Comparison of ENCODE assay signal across 1 mouse cellular context in genomic region chr11:115585573-115586100, GRCm38 (mm10).
TF ChIP-seq lines count a peak whose summit lies in the region.

No protein-coding gene starts in this region.

TF ChIP-seq in MEL, 35 proteins besides CTCF, POLR2A, EP300 and RAD21:
- TF ChIP-seq MAX (IDR thresholded peaks at IDR 0.05; ENCODE audit: low read length) (no peak), POLR2AphosphoS2 (IDR thresholded peaks at IDR 0.05; ENCODE audit: low read length) (0 out of 2 replicates have a peak, but pooled peaks have one; percentile 0), CHD2 (IDR thresholded peaks at IDR 0.05; ENCODE audit: low read length) (no peak)
